In genomic region chr11:3202231-3202701, GRCm38 (mm10) we compare ENCODE assay signal across 7 mouse cellular contexts. TPM values are rescaled to one million over a fixed set of nuclear protein-coding genes. Genes with fewer than 3 reads are reported as not detected.
DNase-seq lines count a peak whose midpoint lies in the region; ATAC-seq and TF ChIP-seq lines count a peak whose summit lies in the region.

Gene Eif4enif1, plus strand, starts transcription at chr11:3202392.

- H3K36me3 ChIP-seq in intestine, postnatal 0 days (ENCODE audit: control insufficient read depth, insufficient read depth) = peaks cover 10% of the 10 kb centered on the region; the same call in 1 of the 2 replicates
- H3K36me3 ChIP-seq in midbrain, embryonic 12.5 days = peaks cover 25% of the 10 kb centered on the region
- peaks cover 11% of the 10 kb centered on the region for H3K36me3 ChIP-seq in small intestine, adult 2 months (ENCODE audit: control insufficient read depth, insufficient read depth, low read length)

- peak within 1 kb of the TSS; percentile 47 for H3K9ac ChIP-seq in intestine, postnatal 0 days (ENCODE audit: low read depth, low read length)
- H3K9ac ChIP-seq in midbrain, embryonic 12.5 days (replicated peaks) = peak within 1 kb of the TSS; percentile 40

- H3K27ac ChIP-seq in intestine, postnatal 0 days (ENCODE audit: low read depth, low read length) = peak within 1 kb of the TSS; percentile 51
- peak within 1 kb of the TSS; percentile 35 for H3K27ac ChIP-seq in midbrain, embryonic 12.5 days (replicated peaks)
- peak within 1 kb of the TSS; percentile 93 for H3K27ac ChIP-seq in small intestine, adult 2 months (ENCODE audit: insufficient read depth, low read depth, low read length)

- H3K27me3 ChIP-seq in intestine, postnatal 0 days (replicated peaks; ENCODE audit: control insufficient read depth, insufficient read depth, low read length) = no peaks in the 10 kb centered on the region
- H3K27me3 ChIP-seq in midbrain, embryonic 12.5 days = no peaks in the 10 kb centered on the region
- no peaks in the 10 kb centered on the region for H3K27me3 ChIP-seq in small intestine, adult 2 months (ENCODE audit: control insufficient read depth, insufficient read depth, low read length)

- H3K4me3 ChIP-seq in intestine, postnatal 0 days (ENCODE audit: low read depth, low read length) = peak within 1 kb of the TSS; percentile 37
- H3K4me3 ChIP-seq in midbrain, embryonic 12.5 days = peak within 1 kb of the TSS; percentile 42
- H3K4me3 ChIP-seq in small intestine, adult 2 months (ENCODE audit: low read depth, low read length) = peak within 1 kb of the TSS; percentile 69

- intact Hi-C loops in left cerebral cortex, postnatal 4 days (cut with DNase I) = no loop called here

- DNase-seq in adrenal gland, adult 8-10 months = peak; percentile 86
- DNase-seq in embryo, embryonic 9.5 days (ENCODE audit: extremely low spot score) = peak; percentile 94
- DNase-seq in gonadal fat pad, adult 2 months (ENCODE audit: low read depth) = no peak
- DNase-seq in left cerebral cortex, postnatal 4 days = peak; percentile 91

- WGBS in intestine, postnatal 0 days = under 1% methylated on average over 40 of the region's 57 CpGs
- WGBS in midbrain, embryonic 12.5 days = under 1% methylated on average over 48 of the region's 57 CpGs
- WGBS in small intestine, adult 2 months = under 1% methylated on average over 43 of the region's 57 CpGs

- TF ChIP-seq POLR2A in small intestine, adult 2 months (IDR thresholded peaks at IDR 0.05; ENCODE audit: low read depth, low read length) = no peak

- no peaks in the 10 kb centered on the region for H3K4me1 ChIP-seq in intestine, postnatal 0 days (replicated peaks; ENCODE audit: control insufficient read depth, insufficient read depth, low read length)
- H3K4me1 ChIP-seq in midbrain, embryonic 12.5 days = peaks cover 7% of the 10 kb centered on the region
- no peaks in the 10 kb centered on the region; the same call in 1 of the 2 replicates for H3K4me1 ChIP-seq in small intestine, adult 2 months (ENCODE audit: control insufficient read depth, insufficient read depth, insufficient read length, low read length)

- peak within 1 kb of the TSS; percentile 47 for H3K4me2 ChIP-seq in intestine, postnatal 0 days (replicated peaks; ENCODE audit: low read depth)
- peak within 1 kb of the TSS; percentile 42 for H3K4me2 ChIP-seq in midbrain, embryonic 12.5 days (replicated peaks)

- TF ChIP-seq CTCF in intestine, postnatal 0 days (IDR thresholded peaks at IDR 0.05; ENCODE audit: low read depth) = no peak
- TF ChIP-seq CTCF in small intestine, adult 2 months (IDR thresholded peaks at IDR 0.05; ENCODE audit: extremely low read depth, insufficient read length, insufficient replicate concordance, low read depth, low read length) = no peak

- ATAC-seq in intestine, postnatal 0 days = peak; percentile 76
- peak; percentile 76 for ATAC-seq in midbrain, embryonic 12.5 days (ENCODE audit: low FRiP score, low read depth)

- no peaks in the 10 kb centered on the region for H3K9me3 ChIP-seq in intestine, postnatal 0 days (ENCODE audit: control insufficient read depth)
- H3K9me3 ChIP-seq in midbrain, embryonic 12.5 days = no peaks in the 10 kb centered on the region

RNA-seq across cellular contexts. Expression of gene Eif4enif1, which starts in this region (rescaled TPM):
- total RNA-seq in adrenal gland, adult 8-10 months (2022) = 10 to 100 TPM; 46.4 to 69.5 (median 53.9) TPM
- 41.8 and 47.3 TPM in 2 replicates for polyA plus RNA-seq in gonadal fat pad, adult 2 months (2012; rRNA removed)
- polyA plus RNA-seq in intestine, postnatal 0 days (2015; fragmentation: Nextera tagmentation; extraction: Ambion mirVana) = 14.3 and 14.8 TPM in 2 replicates
- 10 to 100 TPM; 73.6 to 76.8 TPM for total RNA-seq in left cerebral cortex, postnatal 4 days (2021)
- polyA plus RNA-seq in midbrain, embryonic 12.5 days (2016; fragmentation: Nextera tagmentation; extraction: Ambion mirVana) = 59.6 and 60.9 TPM in 2 replicates
- 19.4 and 33.4 TPM in 2 replicates for polyA plus RNA-seq in small intestine, adult 2 months (2012; rRNA removed)

Comparison
In these comparisons a context has a peak if more than half of its experiments do, and no peak if none do; other contexts are left out.
1. H3K27ac ChIP-seq: peak in every context shown above with its lines; median percentile 93 in small intestine, adult 2 months; 51 in intestine, postnatal 0 days; 35 in midbrain, embryonic 12.5 days.